Mouse (Mus musculus): ENCODE results near the gene 2310034G01Rik. TPM values are rescaled to one million over a fixed set of nuclear protein-coding genes. Genes with fewer than 3 reads are reported as not detected.
A peak's percentile ranks its signal among the peaks of the same experiment; 100 is the strongest.

Gene 2310034G01Rik
- total RNA-seq, 1 experiment from 2014 or later: 1.2 TPM

DNA sequence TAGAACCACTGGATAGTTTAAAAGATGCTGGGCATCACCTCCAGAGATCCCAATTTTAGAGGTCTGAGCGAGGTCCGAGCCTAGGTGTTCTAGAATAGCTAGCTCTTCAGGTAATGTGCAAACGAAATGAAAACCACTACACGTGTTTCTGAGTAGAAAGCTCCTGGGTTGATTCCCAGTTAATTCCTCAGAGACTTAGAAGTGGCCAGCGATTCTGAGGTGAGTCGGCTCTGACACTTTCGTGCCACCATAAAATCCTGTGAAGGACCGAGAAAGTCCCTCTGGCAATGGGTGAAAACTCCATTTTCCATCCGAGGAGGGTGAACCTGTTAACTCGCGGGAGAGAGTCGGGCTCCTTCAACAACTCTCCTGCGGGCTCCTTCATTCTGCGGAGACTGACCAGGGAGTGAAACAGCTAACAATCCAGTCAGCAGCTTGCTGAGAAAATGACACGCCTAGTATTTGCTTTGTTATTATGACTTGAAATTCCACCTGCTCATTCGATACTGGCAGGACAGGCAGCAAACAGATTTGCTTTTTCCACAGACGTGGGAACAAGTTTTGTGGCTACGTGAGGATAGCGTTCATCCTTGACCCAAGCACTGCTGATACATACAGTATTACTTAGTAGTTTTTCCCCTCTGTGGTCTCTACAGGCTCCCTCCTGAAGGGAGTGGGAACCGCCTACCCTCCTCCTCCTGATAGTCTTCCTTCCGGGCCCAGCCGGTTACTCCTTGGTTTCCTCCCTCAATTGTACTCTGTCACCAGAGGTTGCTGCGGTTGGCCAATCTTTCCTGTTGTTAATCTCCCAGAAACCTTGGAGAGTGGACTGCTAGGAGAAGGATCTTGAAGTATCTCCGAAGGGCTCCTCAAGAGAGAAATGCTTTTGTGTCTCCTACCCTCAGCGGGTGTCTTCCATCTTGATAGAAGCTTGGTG, 7.5 kb upstream of the 2310034G01Rik start:
- DNase-seq: no peak

DNA sequence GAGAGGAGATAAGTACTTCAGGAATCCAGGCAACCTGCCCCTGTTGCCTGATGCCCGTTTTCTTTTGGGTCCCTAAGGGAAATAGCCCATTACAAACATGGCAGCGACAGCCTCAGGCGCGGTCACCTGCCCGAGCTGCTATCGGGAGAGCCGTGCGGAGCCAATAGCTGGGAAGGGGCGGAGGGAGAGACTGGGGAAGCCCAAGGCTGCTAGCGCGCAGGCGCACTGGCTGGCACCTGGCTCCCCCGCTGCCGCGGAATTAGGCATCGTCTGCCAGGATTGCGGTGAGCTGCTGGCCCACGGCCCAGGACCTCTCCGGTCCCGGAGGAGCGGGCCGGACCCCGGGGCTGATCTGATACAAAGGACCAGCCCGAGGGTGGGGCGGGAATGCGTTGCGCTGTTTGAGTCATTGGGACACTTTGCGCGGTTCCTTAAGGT, 6.6 kb upstream of the 2310034G01Rik start:
- DNase-seq: peak; percentile 89

DNA sequence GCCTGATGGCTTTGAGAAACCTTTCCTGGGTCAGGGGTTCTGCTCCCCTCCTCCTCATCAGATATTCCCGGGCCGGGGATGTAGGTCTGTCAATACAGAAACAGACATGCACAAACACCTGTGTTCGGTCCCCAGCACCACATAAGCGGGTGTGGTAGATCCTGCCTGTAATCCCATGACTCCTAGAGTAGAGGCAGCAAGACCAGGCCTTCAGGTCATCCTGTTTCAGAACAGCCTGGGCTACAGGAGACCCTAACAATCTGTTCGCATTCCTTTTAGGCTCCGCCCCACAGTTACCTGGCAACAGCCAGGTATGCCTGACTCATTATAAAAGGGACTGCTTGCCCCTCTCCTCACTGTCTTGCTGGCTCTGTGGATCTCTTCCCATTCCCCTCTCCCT, 552 bp downstream of the 2310034G01Rik start:
- DNase-seq: no peak

DNA sequence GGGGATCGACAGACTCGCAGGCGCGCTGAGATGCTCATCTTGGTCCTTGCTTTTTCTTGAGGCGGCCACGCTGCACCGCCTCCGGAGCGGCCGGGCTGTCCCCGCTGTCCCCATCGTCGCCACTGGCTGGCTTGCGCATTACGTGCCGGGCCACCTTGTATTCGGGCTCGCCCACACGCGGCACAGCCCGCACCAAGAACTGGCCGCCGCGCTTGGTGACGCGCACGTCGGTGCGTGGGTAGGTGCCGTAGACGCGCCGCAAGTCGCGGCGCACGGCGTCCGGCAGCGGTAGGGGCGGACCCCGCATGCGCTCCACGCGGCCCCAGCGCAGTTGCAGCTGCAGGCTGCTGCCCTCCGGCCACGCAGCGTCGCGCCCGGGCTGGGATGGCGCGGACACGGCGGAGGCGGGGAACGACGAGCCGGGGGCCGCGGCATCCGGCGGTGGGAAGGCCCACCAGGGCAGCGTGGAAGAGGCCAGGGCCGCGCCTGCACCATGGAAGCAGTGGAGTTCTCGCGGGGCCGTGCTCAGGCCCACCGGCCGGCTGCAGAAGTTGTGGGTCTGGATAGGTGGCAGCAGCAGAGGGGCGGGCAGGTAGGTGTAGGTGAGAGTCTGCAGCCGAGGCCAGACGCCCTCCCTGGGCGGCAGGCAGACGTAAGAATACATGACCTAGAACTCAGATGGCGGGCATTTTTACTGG, 1.2 kb downstream of the 2310034G01Rik start:
- peak; percentile 85 for DNase-seq

DNA sequence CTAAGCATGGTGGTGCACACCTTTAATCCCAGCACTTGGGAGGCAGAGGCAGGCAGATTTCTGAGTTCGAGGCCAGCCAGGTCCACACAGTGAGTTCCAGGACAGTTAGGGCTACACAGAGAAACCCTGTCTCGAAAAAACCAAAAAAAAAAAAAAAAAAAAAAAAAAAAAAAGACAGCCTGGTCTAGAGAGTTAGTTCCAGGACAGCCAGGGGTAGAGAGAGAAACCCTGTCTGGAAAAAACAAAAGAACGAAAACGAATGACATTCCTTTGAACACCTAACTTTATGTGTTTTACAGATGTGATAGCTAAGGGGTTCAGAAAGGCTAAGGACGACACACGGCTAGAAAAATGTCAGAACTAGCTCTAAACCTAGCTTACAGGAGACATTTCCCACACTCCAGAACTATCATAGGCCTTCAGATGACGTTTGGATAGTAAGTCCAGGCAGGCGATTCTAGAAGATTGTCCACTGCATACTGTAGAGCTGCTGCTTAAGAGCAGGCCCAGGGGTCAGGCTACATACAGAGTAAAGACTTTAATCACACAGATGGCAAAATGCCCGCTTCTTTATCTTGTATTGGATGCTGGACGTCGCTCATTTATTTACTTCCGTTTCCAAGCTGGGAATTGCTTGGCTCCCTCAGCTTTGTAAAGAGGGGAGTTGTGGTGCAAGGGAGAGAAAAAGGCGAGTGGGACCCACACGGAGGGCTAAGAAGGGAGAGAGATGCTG, 2.0 kb downstream of the 2310034G01Rik start:
- DNase-seq: no peak

DNA sequence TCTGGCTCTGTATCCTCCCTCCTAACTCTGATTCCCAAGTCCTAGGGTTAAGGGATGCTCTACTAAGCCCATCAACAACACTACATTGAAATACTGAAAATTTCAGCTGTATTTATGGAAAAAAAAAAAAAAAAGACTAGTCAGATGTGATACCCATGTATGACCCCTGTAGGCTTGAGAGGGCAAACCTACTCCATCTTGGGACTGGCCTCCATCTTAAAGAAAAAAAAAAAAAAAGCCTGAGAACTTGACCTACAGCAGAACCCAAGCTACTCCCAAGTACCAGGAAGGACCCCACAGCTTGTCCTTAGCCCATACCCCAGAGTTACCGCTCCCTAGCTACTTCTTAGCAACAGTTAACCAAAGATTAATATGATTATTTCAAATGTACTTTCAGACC, 3.0 kb downstream of the 2310034G01Rik start:
- no peak for DNase-seq

DNA sequence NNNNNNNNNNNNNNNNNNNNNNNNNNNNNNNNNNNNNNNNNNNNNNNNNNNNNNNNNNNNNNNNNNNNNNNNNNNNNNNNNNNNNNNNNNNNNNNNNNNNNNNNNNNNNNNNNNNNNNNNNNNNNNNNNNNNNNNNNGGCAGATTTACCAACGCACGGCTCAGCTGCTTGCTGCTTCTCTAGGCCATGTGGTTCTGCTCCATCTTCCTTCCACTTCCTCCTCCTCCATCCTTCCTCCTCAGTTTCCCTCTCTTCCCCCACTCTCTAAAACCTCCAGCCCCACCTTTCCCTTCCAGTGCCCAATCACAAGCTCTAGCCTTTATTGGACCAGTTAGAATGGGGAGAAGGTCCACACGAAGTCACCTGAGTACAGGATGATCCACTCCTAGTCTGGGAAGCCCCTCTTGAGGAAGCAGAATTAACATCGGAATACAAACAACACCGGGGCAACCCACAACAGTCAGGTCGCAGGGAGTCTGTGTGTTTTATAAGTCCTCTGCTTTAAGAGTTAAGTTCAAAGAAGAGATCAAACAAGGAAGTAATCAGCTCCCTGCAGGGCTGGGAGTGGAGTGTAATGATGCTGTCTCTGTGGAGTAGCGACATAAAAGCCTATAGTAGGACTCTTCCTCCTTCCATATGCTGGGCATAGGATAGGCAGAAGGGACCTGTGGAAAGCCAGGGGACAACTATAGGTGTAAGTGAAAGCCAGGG, 5.2 kb downstream of the 2310034G01Rik start:
- no peak for DNase-seq

DNA sequence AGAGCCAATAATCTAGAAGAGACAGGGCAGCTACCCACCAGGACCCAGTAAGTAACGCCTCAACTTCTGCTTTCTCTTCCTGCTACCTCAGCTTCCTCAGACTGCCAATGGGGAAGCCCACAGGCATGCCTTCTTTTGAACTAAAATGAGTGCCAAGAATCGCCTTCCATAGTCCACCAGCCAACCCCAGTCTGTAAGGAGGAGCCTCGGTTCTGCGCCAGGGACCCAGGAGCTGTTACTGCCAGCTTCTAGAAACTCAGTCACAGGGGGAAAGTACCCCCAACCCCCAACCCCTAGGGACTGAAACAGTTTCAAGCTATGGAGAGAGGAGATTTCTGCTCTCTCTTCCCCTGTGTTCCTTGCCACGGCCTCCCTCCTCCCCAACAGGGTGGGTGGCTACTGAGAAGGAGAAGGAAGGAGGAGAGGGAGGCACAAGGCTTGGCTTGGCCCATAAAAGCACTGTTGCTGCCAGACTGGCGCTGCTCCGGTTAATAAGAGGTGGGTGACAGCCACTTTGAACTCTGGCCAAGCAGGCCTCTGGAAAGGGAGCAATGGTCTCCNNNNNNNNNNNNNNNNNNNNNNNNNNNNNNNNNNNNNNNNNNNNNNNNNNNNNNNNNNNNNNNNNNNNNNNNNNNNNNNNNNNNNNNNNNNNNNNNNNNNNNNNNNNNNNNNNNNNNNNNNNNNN, 10.7 kb downstream of the 2310034G01Rik start:
- DNase-seq: no peak

DNA sequence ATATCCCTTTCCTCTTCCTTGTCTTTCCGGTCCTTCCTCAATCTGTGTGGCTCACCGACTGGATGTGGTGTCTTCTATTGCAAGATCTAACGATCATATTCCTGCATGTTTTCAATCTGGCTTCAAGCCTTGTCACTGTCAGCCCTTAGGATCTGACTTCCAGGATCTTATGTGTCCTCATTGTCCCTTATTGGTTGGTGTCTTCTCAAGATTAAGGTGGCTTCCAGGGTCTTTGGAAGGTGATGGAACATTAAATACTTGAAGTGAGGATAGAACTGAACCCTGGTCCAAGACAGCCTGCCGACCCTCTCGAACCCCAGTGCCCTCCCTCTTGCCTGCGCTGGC, 11.2 kb downstream of the 2310034G01Rik start:
- no peak for DNase-seq

DNA sequence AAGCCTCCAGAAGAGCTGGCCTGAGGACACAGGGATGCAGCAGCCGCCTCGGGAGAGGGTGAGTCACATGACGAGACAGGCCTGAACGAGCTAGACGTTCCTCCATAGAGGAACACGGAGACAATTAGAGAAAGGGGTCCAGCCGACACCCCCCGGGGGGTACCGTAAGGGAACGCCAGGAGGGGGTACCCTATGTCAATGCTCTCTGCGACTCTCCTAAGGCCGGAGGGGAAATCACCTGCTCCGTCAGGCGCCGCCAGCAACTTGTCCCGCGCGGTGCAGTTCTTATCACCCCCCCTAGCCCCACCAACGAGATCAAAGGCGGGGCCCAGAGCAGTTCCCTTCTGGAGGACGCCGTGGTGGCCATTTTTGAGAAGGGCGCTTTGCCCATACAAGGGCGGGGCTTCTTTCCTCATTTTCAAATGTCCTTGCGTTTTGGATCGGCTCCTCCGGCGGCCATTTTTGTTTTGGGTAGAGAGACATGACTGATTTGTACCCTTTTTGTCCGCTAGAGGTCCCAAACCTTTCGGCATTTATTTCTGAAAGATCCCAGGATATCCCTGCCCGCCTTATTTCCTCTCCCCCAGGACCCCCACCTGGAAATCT, 11.7 kb downstream of the 2310034G01Rik start, which contains the start of gene Cuedc2:
Cuedc2 (minus strand) TSS at position 372 of the 606 bp plus-strand sequence.
- peak; percentile 94 for DNase-seq

DNA sequence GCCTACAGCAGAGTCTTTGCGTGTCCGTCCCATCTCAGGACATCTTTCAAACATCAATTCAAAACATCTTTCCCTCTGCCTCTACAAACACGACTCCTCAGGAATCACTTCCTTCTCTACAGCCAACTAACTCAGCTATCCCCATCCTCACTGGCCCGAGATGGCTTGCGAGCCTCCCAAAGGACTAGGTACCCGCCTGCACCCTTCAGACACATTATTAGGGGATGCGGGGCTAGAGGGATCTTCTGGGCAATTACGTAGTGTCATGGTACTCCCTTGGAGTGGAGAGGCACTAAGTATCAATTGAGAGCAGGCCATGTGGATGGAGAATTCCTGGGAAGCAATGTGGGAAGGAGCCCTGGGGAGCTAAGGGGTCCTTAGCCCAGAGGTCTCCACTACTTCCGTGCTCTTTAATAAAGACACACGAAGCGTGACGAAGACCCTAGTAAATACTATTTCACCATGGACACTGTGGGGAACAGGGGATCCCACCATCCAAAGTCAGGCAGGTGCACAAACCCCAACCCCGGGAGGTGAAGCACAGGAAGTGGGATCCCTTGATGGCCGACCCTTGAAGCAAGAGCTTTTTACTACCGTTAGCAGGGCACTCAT, 12.3 kb downstream of the 2310034G01Rik start:
- DNase-seq: no peak

DNA sequence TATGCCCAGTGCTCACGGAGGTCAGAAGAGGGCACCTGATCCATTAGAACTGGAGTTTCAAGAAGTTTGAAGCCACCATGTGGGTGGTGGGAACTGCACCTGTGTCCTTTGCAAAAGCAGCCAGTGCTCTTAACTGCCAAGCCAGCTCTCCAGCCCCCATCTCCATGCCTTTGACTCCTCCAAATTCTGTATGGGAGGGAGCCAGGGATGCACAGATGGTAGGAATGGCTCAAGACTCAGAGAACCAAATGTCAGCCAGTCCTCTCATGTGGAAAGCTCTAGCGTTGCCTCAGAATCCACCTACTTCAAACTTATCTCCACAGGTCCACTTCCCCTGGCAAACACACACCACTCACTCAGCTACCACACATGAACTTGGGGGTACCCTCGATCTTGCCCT, 16.2 kb downstream of the 2310034G01Rik start:
- DNase-seq: no peak

DNA sequence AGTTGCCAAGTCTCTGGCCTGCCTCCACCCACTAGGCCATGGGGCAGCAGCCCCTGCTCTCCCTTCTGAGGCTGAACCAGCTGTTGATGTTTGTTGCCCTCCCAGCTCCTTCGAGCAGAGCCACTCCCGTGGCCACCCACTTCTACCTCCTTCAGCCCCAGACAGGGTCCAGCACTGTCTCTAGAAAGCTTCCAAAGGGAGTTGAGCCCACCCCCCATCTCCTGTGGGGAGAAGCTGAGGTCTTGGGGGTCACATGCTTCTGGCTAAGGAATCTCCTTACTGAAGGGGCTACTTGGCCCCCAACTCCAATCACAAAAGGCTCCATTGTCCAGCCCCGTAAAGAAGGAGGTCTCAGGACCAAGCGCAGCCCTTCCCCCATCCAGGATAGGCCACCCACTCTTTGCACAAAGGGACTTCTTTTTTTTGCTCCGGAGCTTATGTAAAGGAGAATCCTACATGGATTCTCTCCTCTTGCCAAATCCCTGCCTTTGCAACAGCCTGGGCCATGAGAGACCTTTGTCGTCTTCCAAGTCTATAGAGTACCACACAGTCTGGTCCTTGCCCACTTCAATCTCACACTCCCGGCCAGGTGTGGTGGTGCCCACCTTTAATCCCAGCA, 17.3 kb downstream of the 2310034G01Rik start:
- no peak for DNase-seq

DNA sequence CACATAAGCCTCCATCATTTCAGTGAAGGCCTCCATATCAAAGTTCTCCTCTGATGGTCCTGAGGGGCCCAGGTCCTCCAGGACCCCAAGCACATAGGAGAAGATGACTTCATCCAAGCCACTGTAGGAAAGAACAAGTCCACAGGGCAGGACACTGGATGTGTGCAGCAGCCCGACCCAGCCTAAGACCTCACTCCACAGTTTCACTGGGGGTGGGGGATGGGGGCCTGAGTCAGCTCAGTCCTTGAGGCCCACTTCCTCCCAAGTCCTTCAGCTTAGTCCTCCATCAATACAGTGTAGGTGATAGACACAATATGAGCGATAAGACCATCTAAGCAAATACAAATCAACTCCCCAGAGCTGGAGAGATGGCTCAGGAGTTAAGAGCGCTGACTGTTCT, 18.2 kb downstream of the 2310034G01Rik start:
- no peak for DNase-seq

DNA sequence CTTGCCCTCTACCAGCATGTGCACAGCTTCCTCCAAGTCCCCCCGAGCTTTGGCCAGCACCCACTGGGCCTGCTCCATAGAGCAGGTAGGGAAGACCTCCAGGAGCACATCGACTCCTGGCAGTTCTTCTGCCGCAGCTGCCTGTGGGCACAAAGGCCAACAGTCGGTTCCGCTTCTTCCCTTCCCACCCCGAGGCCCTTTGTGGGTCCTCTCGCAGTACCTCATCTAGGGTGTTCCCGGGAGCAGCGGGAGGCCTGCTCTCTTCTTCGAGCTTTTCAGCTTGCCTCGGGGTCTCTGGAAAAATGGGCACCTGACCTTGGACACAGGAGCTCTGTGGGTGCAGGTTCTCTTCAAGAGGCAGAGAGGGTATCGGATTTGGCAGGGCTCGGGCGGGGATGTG, 18.8 kb downstream of the 2310034G01Rik start:
- DNase-seq: no peak

DNA sequence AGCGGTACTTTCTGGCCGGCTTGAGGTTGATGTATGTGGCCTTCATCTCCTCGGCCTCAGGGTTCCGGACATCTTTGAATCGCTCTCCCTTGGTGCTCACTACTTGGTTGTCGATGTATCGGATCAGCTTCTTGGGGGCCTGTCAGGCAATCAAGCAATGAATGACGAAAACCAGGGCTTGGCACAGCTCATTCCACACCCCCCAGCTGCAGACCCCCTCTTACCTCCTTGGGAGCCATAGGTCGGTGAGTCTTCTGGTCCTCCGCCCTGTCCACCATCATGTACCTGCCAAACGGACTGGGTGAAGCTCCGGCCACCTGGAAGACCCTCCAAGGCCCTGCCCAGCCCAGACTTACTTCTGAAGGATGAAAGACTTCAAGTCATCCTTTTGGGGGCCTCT, 19.4 kb downstream of the 2310034G01Rik start:
- DNase-seq: no peak

DNA sequence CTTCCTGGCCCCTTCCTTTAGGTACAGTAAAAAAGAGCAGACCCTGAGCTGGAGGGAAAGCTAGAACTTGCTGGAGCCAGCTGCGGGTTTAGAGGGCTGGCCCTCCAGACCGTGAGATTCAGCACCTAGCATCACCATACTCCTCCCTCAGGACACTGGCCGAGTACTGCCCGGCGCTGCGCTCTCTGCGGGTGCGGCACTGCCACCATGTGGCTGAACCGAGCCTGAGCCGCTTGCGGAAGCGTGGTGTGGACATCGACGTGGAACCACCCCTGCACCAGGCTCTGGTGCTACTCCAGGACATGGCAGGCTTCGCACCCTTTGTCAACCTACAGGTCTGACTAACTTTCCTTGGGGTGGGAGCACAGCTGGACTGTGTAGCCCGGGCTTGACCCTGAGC, 20.2 kb downstream of the 2310034G01Rik start:
- DNase-seq: peak; percentile 87

DNA sequence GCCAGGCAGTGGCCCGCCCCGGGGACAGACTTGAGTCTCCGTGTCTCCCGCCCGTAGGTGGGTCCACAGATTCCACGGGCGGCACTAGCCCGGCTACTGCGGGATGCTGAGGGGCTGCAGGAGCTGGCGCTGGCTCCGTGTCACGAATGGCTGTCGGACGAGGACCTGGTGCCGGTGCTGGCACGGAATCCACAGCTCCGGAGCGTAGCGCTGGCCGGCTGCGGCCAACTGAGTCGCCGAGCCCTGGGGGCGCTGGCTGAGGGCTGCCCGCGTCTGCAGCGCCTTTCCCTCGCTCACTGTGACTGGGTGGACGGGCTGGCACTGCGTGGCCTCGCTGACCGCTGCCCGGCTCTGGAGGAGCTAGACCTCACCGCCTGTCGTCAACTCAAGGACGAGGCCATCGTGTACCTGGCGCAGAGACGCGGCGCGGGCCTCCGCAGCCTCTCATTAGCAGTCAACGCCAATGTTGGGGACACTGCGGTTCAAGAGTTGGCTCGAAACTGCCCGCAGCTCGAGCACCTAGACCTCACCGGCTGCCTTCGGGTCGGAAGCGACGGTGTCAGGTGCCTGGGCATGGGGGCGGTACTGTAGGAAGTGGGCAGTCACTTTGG, 21.0 kb downstream of the 2310034G01Rik start:
- DNase-seq: peak; percentile 35

Data from adrenal gland, postnatal 25 days (tissue).